Mouse (Mus musculus) frontal cortex, adult 2 months (tissue): ENCODE measurements around the gene Tmem147. TPM values are rescaled to one million over a fixed set of nuclear protein-coding genes. Genes with fewer than 3 reads are reported as not detected.
A peak's percentile ranks its signal among the peaks of the same experiment; 100 is the strongest.
"Not testable (repeated sequence)": the region's sequence is repeated elsewhere in the genome, so short reads cannot be mapped to it uniquely, and the experiment has no call there.

Experiments
- DNase-seq, 2 experiments: peaks; one replicate each; pipeline ENCODE4 v3.0.0; 2022; ENCODE audit warnings: low spot score in 1 of 2; ENCODE audit errors: extremely low spot score in 1 of 2
- polyA plus RNA-seq: library from polyadenylated mRNA; depleted of rRNA; stranded (reverse); fragments of >200 nt; gene quantifications from 2 replicates; pipeline ENCODE4 v1.2.3, GENCODE M21; 2012; rRNA removed

Tmem147 gene
- polyA plus RNA-seq, result 167 and 185 TPM in 2 replicates

- peak; percentile 92 to 97 for DNase-seq
Observed at GRCm38 (mm10) chr7:30729396-30730063, at the start of gene Tmem147. Gene Tmem147 (minus strand): TSS chr7:30729540.

GRCm38 (mm10) chr7:30777911-30778310, 48.6 kb upstream of the Tmem147 start:
- no peak for DNase-seq

GRCm38 (mm10) chr7:30777081-30777579, 47.8 kb upstream of the Tmem147 start:
- no peak for DNase-seq

GRCm38 (mm10) chr7:30776104-30776503, 46.8 kb upstream of the Tmem147 start:
- DNase-seq, result peak in 1 of 2 experiments; percentile 45

- no peak for DNase-seq
Observed at GRCm38 (mm10) chr7:30769236-30769635, 39.9 kb upstream of the Tmem147 start.

- DNase-seq, result no peak
Observed at GRCm38 (mm10) chr7:30766408-30766807, 37.1 kb upstream of the Tmem147 start.

- no peak for DNase-seq
Observed at GRCm38 (mm10) chr7:30765173-30765572, 35.8 kb upstream of the Tmem147 start.

- no peak for DNase-seq
Observed at GRCm38 (mm10) chr7:30763456-30763855, 34.1 kb upstream of the Tmem147 start, which contains the start of gene Dmkn. Gene Dmkn (plus strand): TSS chr7:30763756.

GRCm38 (mm10) chr7:30761769-30762352, 32.5 kb upstream of the Tmem147 start:
- DNase-seq, result no peak

- DNase-seq, result no peak
Observed at GRCm38 (mm10) chr7:30758853-30759252, 29.5 kb upstream of the Tmem147 start.

- DNase-seq, result no peak
Observed at GRCm38 (mm10) chr7:30757001-30757400, 27.7 kb upstream of the Tmem147 start.

GRCm38 (mm10) chr7:30751086-30751669, 21.8 kb upstream of the Tmem147 start, which contains the start of gene Sbsn:
Gene Sbsn (plus strand): TSS chr7:30751471.
- no peak for DNase-seq

- DNase-seq, result no peak
Observed at GRCm38 (mm10) chr7:30749824-30750606, 20.7 kb upstream of the Tmem147 start.

- no peak for DNase-seq
Observed at GRCm38 (mm10) chr7:30747525-30748204, 18.3 kb upstream of the Tmem147 start.

GRCm38 (mm10) chr7:30744022-30744598, 14.8 kb upstream of the Tmem147 start:
- DNase-seq, result no peak

- DNase-seq, result not testable (repeated sequence)
Observed at GRCm38 (mm10) chr7:30743617-30744016, 14.3 kb upstream of the Tmem147 start, which contains the start of gene Gapdhs. Gene Gapdhs (minus strand): TSS chr7:30743681.

- DNase-seq, result not testable (repeated sequence)
Observed at GRCm38 (mm10) chr7:30742570-30742969, 13.2 kb upstream of the Tmem147 start.

GRCm38 (mm10) chr7:30736211-30736610, 6.9 kb upstream of the Tmem147 start:
- no peak for DNase-seq

GRCm38 (mm10) chr7:30730064-30730722, 853 bp upstream of the Tmem147 start:
- peak in 1 of 2 experiments; percentile 30 for DNase-seq
